Mouse (Mus musculus) kidney, embryonic 16.5 days (tissue): ENCODE results near the gene Ntrk3. TPM values are rescaled to one million over a fixed set of nuclear protein-coding genes. Genes with fewer than 3 reads are reported as not detected.

Experiments
- ATAC-seq: fragments of 200-750 bp; cut with Nextera tagmentation; 2 replicates; pipeline ENCODE4 v1.8.0; 2017; ENCODE audit warnings: moderate TSS enrichment; ENCODE audit not compliant: low FRiP score, low TSS enrichment
- H3K27ac ChIP-seq: fragments of 300-500 bp; sonication (generic); 2 replicates; pipeline ENCODE4 v1.5.1; 2014; ENCODE audit warnings: low read length
- H3K27me3 ChIP-seq: fragments of 300-500 bp; sonication (generic); 2 replicates; pipeline ENCODE4 v1.6.1; 2014; ENCODE audit warnings: low read length, control low read depth, mixed read lengths; ENCODE audit not compliant: insufficient read depth
- H3K36me3 ChIP-seq: fragments of 300-500 bp; sonication (generic); 2 replicates; pipeline ENCODE4 v1.6.1; 2014; ENCODE audit warnings: low read length, control low read depth, mixed read lengths; ENCODE audit not compliant: insufficient read depth
- H3K4me1 ChIP-seq: fragments of 300-500 bp; sonication (generic); 2 replicates; pipeline ENCODE4 v1.6.1; 2014; ENCODE audit warnings: low read length, control low read depth, mixed read lengths; ENCODE audit not compliant: insufficient read depth
- H3K4me2 ChIP-seq: fragments of 300-500 bp; sonication (generic); replicated peaks from 2 replicates; pipeline ENCODE4 v1.6.1; 2014; ENCODE audit warnings: low read depth, low read length
- H3K4me3 ChIP-seq: fragments of 300-500 bp; sonication (generic); 2 replicates; pipeline ENCODE4 v1.5.1; 2014; ENCODE audit warnings: mild to moderate bottlenecking, low read length
- H3K9ac ChIP-seq: fragments of 300-500 bp; sonication (generic); replicated peaks from 2 replicates; pipeline ENCODE4 v1.6.1; 2014; ENCODE audit warnings: low read length
- H3K9me3 ChIP-seq: fragments of 300-500 bp; sonication (generic); 2 replicates; pipeline ENCODE4 v1.6.1; 2016; ENCODE audit warnings: low read length, control low read depth
- WGBS: fragments of 180-500 bp; shearing (Covaris S2); extraction: QIAGEN DNeasy Blood & Tissue Kit; methylation state at CpG from one replicate; pipeline ENCODE4 v1.1.7; 2014; 5-methylcytosine and 5-hydroxymethylcytosine counted together
- polyA plus RNA-seq: library from polyadenylated mRNA; unstranded; fragments of >200 nt; fragmentation: Nextera tagmentation; extraction: Ambion mirVana; gene quantifications from 2 replicates; pipeline ENCODE4 v1.2.1, GENCODE M21; 2015

Ntrk3 gene
- polyA plus RNA-seq, 1 experiment from 2014 or later: 2.8 TPM

GRCm38 (mm10) chr7:78684943-78685342, 52.9 kb downstream of the Ntrk3 start:
- ATAC-seq: no peak
- 46% methylated on average over 6 of the region's 6 CpGs for WGBS
- Histone ChIP-seq H3K9ac (no peak overlapping the region), H3K27ac (no peak overlapping the region), H3K36me3 (no peaks in the 10 kb centered on the region), H3K9me3 (no peaks in the 10 kb centered on the region), H3K4me2 (no peak overlapping the region), H3K4me3 (no peak overlapping the region), H3K27me3 (no peaks in the 10 kb centered on the region), H3K4me1 (no peaks in the 10 kb centered on the region)

- H3K9ac ChIP-seq: no peak overlapping the region
- H3K36me3 ChIP-seq: no peaks in the 10 kb centered on the region
- no peak overlapping the region for H3K27ac ChIP-seq
- no peaks in the 10 kb centered on the region for H3K9me3 ChIP-seq
- H3K27me3 ChIP-seq: no peaks in the 10 kb centered on the region
- WGBS: 86% methylated on average over 2 of the region's 2 CpGs
- H3K4me1 ChIP-seq: no peaks in the 10 kb centered on the region
- H3K4me3 ChIP-seq: no peak overlapping the region
- no peak for ATAC-seq
- no peak overlapping the region for H3K4me2 ChIP-seq
These were observed 56.9 kb downstream of the Ntrk3 start for GRCm38 (mm10) chr7:78680871-78681270.

GRCm38 (mm10) chr7:78669407-78669806, 68.4 kb downstream of the Ntrk3 start:
- no peaks in the 10 kb centered on the region for H3K9me3 ChIP-seq
- H3K36me3 ChIP-seq: no peaks in the 10 kb centered on the region
- no peak overlapping the region for H3K27ac ChIP-seq
- no peak overlapping the region for H3K9ac ChIP-seq
- no peak for ATAC-seq
- H3K4me1 ChIP-seq: no peaks in the 10 kb centered on the region
- 82% methylated on average over 16 of the region's 16 CpGs for WGBS
- no peak overlapping the region for H3K4me2 ChIP-seq
- H3K27me3 ChIP-seq: no peaks in the 10 kb centered on the region
- H3K4me3 ChIP-seq: no peak overlapping the region

GRCm38 (mm10) chr7:78668916-78669315, 68.9 kb downstream of the Ntrk3 start:
- Histone ChIP-seq H3K27me3 (no peaks in the 10 kb centered on the region), H3K27ac (no peak overlapping the region), H3K36me3 (no peaks in the 10 kb centered on the region), H3K4me2 (no peak overlapping the region), H3K4me3 (no peak overlapping the region), H3K4me1 (no peaks in the 10 kb centered on the region), H3K9me3 (no peaks in the 10 kb centered on the region), H3K9ac (no peak overlapping the region)
- ATAC-seq: no peak
- WGBS: 93% methylated on average over 6 of the region's 6 CpGs

GRCm38 (mm10) chr7:78668003-78668635, 69.7 kb downstream of the Ntrk3 start:
- 77% methylated on average over 6 of the region's 6 CpGs for WGBS
- H3K36me3 ChIP-seq: no peaks in the 10 kb centered on the region

GRCm38 (mm10) chr7:78660832-78661231, 77.0 kb downstream of the Ntrk3 start:
- H3K4me2 ChIP-seq: no peak overlapping the region
- H3K27me3 ChIP-seq: no peaks in the 10 kb centered on the region
- no peaks in the 10 kb centered on the region for H3K9me3 ChIP-seq
- WGBS: 79% methylated on average over 7 of the region's 7 CpGs
- H3K4me3 ChIP-seq: no peak overlapping the region
- no peak overlapping the region for H3K27ac ChIP-seq
- no peaks in the 10 kb centered on the region for H3K36me3 ChIP-seq
- no peak overlapping the region for H3K9ac ChIP-seq
- no peaks in the 10 kb centered on the region for H3K4me1 ChIP-seq
- ATAC-seq: no peak

More at GRCm38 (mm10) chr7:78668003-78668635, 69.7 kb downstream of the Ntrk3 start:
- Histone ChIP-seq H3K4me3 (no peak overlapping the region), H3K4me2 (no peak overlapping the region), H3K27me3 (no peaks in the 10 kb centered on the region), H3K4me1 (no peaks in the 10 kb centered on the region), H3K9me3 (no peaks in the 10 kb centered on the region), H3K27ac (no peak overlapping the region), H3K9ac (no peak overlapping the region)
- ATAC-seq: no peak

GRCm38 (mm10) chr7:78659846-78660245, 78.0 kb downstream of the Ntrk3 start:
- Histone ChIP-seq H3K36me3 (no peaks in the 10 kb centered on the region), H3K4me3 (no peak overlapping the region), H3K4me2 (no peak overlapping the region), H3K9ac (no peak overlapping the region), H3K9me3 (no peaks in the 10 kb centered on the region), H3K27ac (no peak overlapping the region), H3K4me1 (no peaks in the 10 kb centered on the region), H3K27me3 (no peaks in the 10 kb centered on the region)
- ATAC-seq: no peak
- 89% methylated on average over 2 of the region's 2 CpGs for WGBS

- H3K4me1 ChIP-seq: no peaks in the 10 kb centered on the region
These were observed 79.8 kb downstream of the Ntrk3 start for GRCm38 (mm10) chr7:78658026-78658425.

GRCm38 (mm10) chr7:78656181-78656580, 81.6 kb downstream of the Ntrk3 start:
- Histone ChIP-seq H3K4me2 (no peak overlapping the region), H3K27ac (no peak overlapping the region), H3K9ac (no peak overlapping the region), H3K9me3 (no peaks in the 10 kb centered on the region), H3K36me3 (no peaks in the 10 kb centered on the region), H3K4me1 (no peaks in the 10 kb centered on the region), H3K4me3 (no peak overlapping the region), H3K27me3 (no peaks in the 10 kb centered on the region)
- 65% methylated on average over 3 of the region's 3 CpGs for WGBS
- no peak for ATAC-seq

More at GRCm38 (mm10) chr7:78658026-78658425, 79.8 kb downstream of the Ntrk3 start:
- no peak for ATAC-seq
- no peaks in the 10 kb centered on the region for H3K27me3 ChIP-seq
- H3K36me3 ChIP-seq: no peaks in the 10 kb centered on the region
- H3K4me3 ChIP-seq: no peak overlapping the region
- no peaks in the 10 kb centered on the region for H3K9me3 ChIP-seq
- WGBS: 67% methylated on average over 10 of the region's 10 CpGs
- H3K9ac ChIP-seq: no peak overlapping the region
- H3K27ac ChIP-seq: no peak overlapping the region
- H3K4me2 ChIP-seq: no peak overlapping the region

GRCm38 (mm10) chr7:78653686-78654085, 84.1 kb downstream of the Ntrk3 start:
- 25% methylated on average over 4 of the region's 4 CpGs for WGBS
- H3K36me3 ChIP-seq: no peaks in the 10 kb centered on the region
- H3K4me1 ChIP-seq: no peaks in the 10 kb centered on the region
- no peak for ATAC-seq
- no peak overlapping the region for H3K9ac ChIP-seq
- H3K4me2 ChIP-seq: no peak overlapping the region
- no peaks in the 10 kb centered on the region for H3K9me3 ChIP-seq
- H3K4me3 ChIP-seq: no peak overlapping the region
- no peak overlapping the region for H3K27ac ChIP-seq
- H3K27me3 ChIP-seq: no peaks in the 10 kb centered on the region
